Mouse (Mus musculus): Measurements from ENCODE around the gene Ide. TPM values are rescaled to one million over a fixed set of nuclear protein-coding genes. Genes with fewer than 3 reads are reported as not detected.

The Ide gene
- polyA plus RNA-seq, 1 experiment from 2014 or later = 49.3 TPM

- no peaks in the 10 kb centered on the region for H3K9me3 ChIP-seq (ENCODE audit: control insufficient read depth, low read length)
- H3K4me1 ChIP-seq (ENCODE audit: control insufficient read depth, insufficient read depth, low read length) = no peaks in the 10 kb centered on the region
- peaks cover 6% of the 10 kb centered on the region; the same call in 1 of the 2 replicates for H3K36me3 ChIP-seq (ENCODE audit: control insufficient read depth, insufficient read depth, low read length)
- no peak overlapping the region for H3K4me3 ChIP-seq (ENCODE audit: low read depth, low read length)
- H3K9ac ChIP-seq (replicated peaks; ENCODE audit: low read depth, low read length) = no peak overlapping the region
- H3K4me2 ChIP-seq (ENCODE audit: low read depth, low read length) = no peak overlapping the region
- H3K27ac ChIP-seq (ENCODE audit: low read depth, low read length) = no peak overlapping the region
- no peak for ATAC-seq (ENCODE audit: low read depth)
- no peaks in the 10 kb centered on the region for H3K27me3 ChIP-seq (ENCODE audit: control insufficient read depth, insufficient read depth, low read length)
- 84% methylated on average over 16 of the region's 16 CpGs for WGBS
Observed at GRCm38 (mm10) chr19:37320802-37321619, 16.6 kb downstream of the Ide start.

- WGBS = 89% methylated on average over 4 of the region's 4 CpGs
Observed at GRCm38 (mm10) chr19:37317359-37317758, 20.3 kb downstream of the Ide start.

GRCm38 (mm10) chr19:37315091-37315490 lies 22.6 kb downstream of the Ide start:
- WGBS = 90% methylated on average over 9 of the region's 9 CpGs
- peaks cover 4% of the 10 kb centered on the region; the same call in 1 of the 2 replicates for H3K36me3 ChIP-seq (ENCODE audit: control insufficient read depth, insufficient read depth, low read length)
- ATAC-seq (ENCODE audit: low read depth) = no peak

More at GRCm38 (mm10) chr19:37317359-37317758, 20.3 kb downstream of the Ide start:
- H3K4me3 ChIP-seq (ENCODE audit: low read depth, low read length) = no peak overlapping the region
- H3K4me1 ChIP-seq (ENCODE audit: control insufficient read depth, insufficient read depth, low read length) = no peaks in the 10 kb centered on the region
- ATAC-seq (ENCODE audit: low read depth) = no peak
- peaks cover 4% of the 10 kb centered on the region; the same call in 1 of the 2 replicates for H3K36me3 ChIP-seq (ENCODE audit: control insufficient read depth, insufficient read depth, low read length)
- H3K9ac ChIP-seq (replicated peaks; ENCODE audit: low read depth, low read length) = no peak overlapping the region
- no peaks in the 10 kb centered on the region for H3K27me3 ChIP-seq (ENCODE audit: control insufficient read depth, insufficient read depth, low read length)
- H3K27ac ChIP-seq (ENCODE audit: low read depth, low read length) = no peak overlapping the region
- H3K9me3 ChIP-seq (ENCODE audit: control insufficient read depth, low read length) = no peaks in the 10 kb centered on the region
- H3K4me2 ChIP-seq (ENCODE audit: low read depth, low read length) = no peak overlapping the region

GRCm38 (mm10) chr19:37311426-37311825 lies 26.2 kb downstream of the Ide start:
- 95% methylated on average over 6 of the region's 6 CpGs for WGBS
- Histone ChIP-seq H3K27ac (ENCODE audit: low read depth, low read length) (no peak overlapping the region), H3K9me3 (ENCODE audit: control insufficient read depth, low read length) (no peaks in the 10 kb centered on the region), H3K4me3 (ENCODE audit: low read depth, low read length) (no peak overlapping the region), H3K4me2 (ENCODE audit: low read depth, low read length) (no peak overlapping the region), H3K36me3 (ENCODE audit: control insufficient read depth, insufficient read depth, low read length) (peaks cover 10% of the 10 kb centered on the region; the same call in 1 of the 2 replicates), H3K9ac (replicated peaks; ENCODE audit: low read depth, low read length) (no peak overlapping the region), H3K4me1 (ENCODE audit: control insufficient read depth, insufficient read depth, low read length) (no peaks in the 10 kb centered on the region), H3K27me3 (ENCODE audit: control insufficient read depth, insufficient read depth, low read length) (no peaks in the 10 kb centered on the region)
- ATAC-seq (ENCODE audit: low read depth) = no peak

More at GRCm38 (mm10) chr19:37315091-37315490, 22.6 kb downstream of the Ide start:
- Histone ChIP-seq H3K4me2 (ENCODE audit: low read depth, low read length) (no peak overlapping the region), H3K4me1 (ENCODE audit: control insufficient read depth, insufficient read depth, low read length) (no peaks in the 10 kb centered on the region), H3K27me3 (ENCODE audit: control insufficient read depth, insufficient read depth, low read length) (no peaks in the 10 kb centered on the region), H3K27ac (ENCODE audit: low read depth, low read length) (no peak overlapping the region), H3K9me3 (ENCODE audit: control insufficient read depth, low read length) (no peaks in the 10 kb centered on the region), H3K9ac (replicated peaks; ENCODE audit: low read depth, low read length) (no peak overlapping the region), H3K4me3 (ENCODE audit: low read depth, low read length) (no peak overlapping the region)

- H3K4me1 ChIP-seq (ENCODE audit: control insufficient read depth, insufficient read depth, low read length) = no peaks in the 10 kb centered on the region
- 93% methylated on average over 4 of the region's 4 CpGs for WGBS
- H3K9ac ChIP-seq (replicated peaks; ENCODE audit: low read depth, low read length) = no peak overlapping the region
- H3K4me2 ChIP-seq (ENCODE audit: low read depth, low read length) = no peak overlapping the region
- H3K4me3 ChIP-seq (ENCODE audit: low read depth, low read length) = no peak overlapping the region
- peaks cover 10% of the 10 kb centered on the region; the same call in 1 of the 2 replicates for H3K36me3 ChIP-seq (ENCODE audit: control insufficient read depth, insufficient read depth, low read length)
- H3K27ac ChIP-seq (ENCODE audit: low read depth, low read length) = no peak overlapping the region
- H3K27me3 ChIP-seq (ENCODE audit: control insufficient read depth, insufficient read depth, low read length) = no peaks in the 10 kb centered on the region
- no peak for ATAC-seq (ENCODE audit: low read depth)
- no peaks in the 10 kb centered on the region for H3K9me3 ChIP-seq (ENCODE audit: control insufficient read depth, low read length)
Observed at GRCm38 (mm10) chr19:37310133-37310532, 27.5 kb downstream of the Ide start.

- no peak for ATAC-seq (ENCODE audit: low read depth)
- Histone ChIP-seq H3K4me1 (ENCODE audit: control insufficient read depth, insufficient read depth, low read length) (no peaks in the 10 kb centered on the region), H3K9ac (replicated peaks; ENCODE audit: low read depth, low read length) (no peak overlapping the region), H3K27ac (ENCODE audit: low read depth, low read length) (no peak overlapping the region), H3K4me2 (ENCODE audit: low read depth, low read length) (no peak overlapping the region), H3K36me3 (ENCODE audit: control insufficient read depth, insufficient read depth, low read length) (peaks cover 10% of the 10 kb centered on the region; the same call in 1 of the 2 replicates), H3K27me3 (ENCODE audit: control insufficient read depth, insufficient read depth, low read length) (no peaks in the 10 kb centered on the region), H3K9me3 (ENCODE audit: control insufficient read depth, low read length) (no peaks in the 10 kb centered on the region), H3K4me3 (ENCODE audit: low read depth, low read length) (no peak overlapping the region)
- 91% methylated on average over 7 of the region's 7 CpGs for WGBS
Observed at GRCm38 (mm10) chr19:37308941-37309340, 28.7 kb downstream of the Ide start.

- Histone ChIP-seq H3K27ac (ENCODE audit: low read depth, low read length) (no peak overlapping the region), H3K9me3 (ENCODE audit: control insufficient read depth, low read length) (no peaks in the 10 kb centered on the region), H3K4me3 (ENCODE audit: low read depth, low read length) (no peak overlapping the region), H3K4me1 (ENCODE audit: control insufficient read depth, insufficient read depth, low read length) (no peaks in the 10 kb centered on the region), H3K9ac (replicated peaks; ENCODE audit: low read depth, low read length) (no peak overlapping the region), H3K4me2 (ENCODE audit: low read depth, low read length) (no peak overlapping the region), H3K36me3 (ENCODE audit: control insufficient read depth, insufficient read depth, low read length) (peaks cover 8% of the 10 kb centered on the region; the same call in 1 of the 2 replicates), H3K27me3 (ENCODE audit: control insufficient read depth, insufficient read depth, low read length) (no peaks in the 10 kb centered on the region)
- 80% methylated on average over 6 of the region's 6 CpGs for WGBS
- no peak for ATAC-seq (ENCODE audit: low read depth)
Observed at GRCm38 (mm10) chr19:37307826-37308545, 29.7 kb downstream of the Ide start.

GRCm38 (mm10) chr19:37306176-37306575 lies 31.5 kb downstream of the Ide start:
- no peaks in the 10 kb centered on the region for H3K4me1 ChIP-seq (ENCODE audit: control insufficient read depth, insufficient read depth, low read length)
- H3K4me2 ChIP-seq (ENCODE audit: low read depth, low read length) = no peak overlapping the region
- H3K36me3 ChIP-seq (ENCODE audit: control insufficient read depth, insufficient read depth, low read length) = 0 out of 2 replicates have a peak, but pooled peaks cover 5% of the 10 kb centered on the region
- H3K9ac ChIP-seq (replicated peaks; ENCODE audit: low read depth, low read length) = no peak overlapping the region
- H3K4me3 ChIP-seq (ENCODE audit: low read depth, low read length) = no peak overlapping the region
- H3K9me3 ChIP-seq (ENCODE audit: control insufficient read depth, low read length) = no peaks in the 10 kb centered on the region
- ATAC-seq (ENCODE audit: low read depth) = no peak
- WGBS = 91% methylated on average over 3 of the region's 3 CpGs
- H3K27me3 ChIP-seq (ENCODE audit: control insufficient read depth, insufficient read depth, low read length) = no peaks in the 10 kb centered on the region
- H3K27ac ChIP-seq (ENCODE audit: low read depth, low read length) = no peak overlapping the region

- no peak for ATAC-seq (ENCODE audit: low read depth)
- H3K27ac ChIP-seq (ENCODE audit: low read depth, low read length) = no peak overlapping the region
- no peaks in the 10 kb centered on the region for H3K27me3 ChIP-seq (ENCODE audit: control insufficient read depth, insufficient read depth, low read length)
- 0 out of 2 replicates have a peak, but pooled peaks cover 5% of the 10 kb centered on the region for H3K36me3 ChIP-seq (ENCODE audit: control insufficient read depth, insufficient read depth, low read length)
- H3K4me1 ChIP-seq (ENCODE audit: control insufficient read depth, insufficient read depth, low read length) = no peaks in the 10 kb centered on the region
- no peak overlapping the region for H3K4me2 ChIP-seq (ENCODE audit: low read depth, low read length)
- no peaks in the 10 kb centered on the region for H3K9me3 ChIP-seq (ENCODE audit: control insufficient read depth, low read length)
- WGBS = 94% methylated on average over 5 of the region's 5 CpGs
- H3K9ac ChIP-seq (replicated peaks; ENCODE audit: low read depth, low read length) = no peak overlapping the region
- no peak overlapping the region for H3K4me3 ChIP-seq (ENCODE audit: low read depth, low read length)
Observed at GRCm38 (mm10) chr19:37304866-37305265, 32.8 kb downstream of the Ide start.

All from neural tube, embryonic 14.5 days (tissue).